8 mouse cellular contexts compared by ENCODE assay signal in the genomic region with DNA sequence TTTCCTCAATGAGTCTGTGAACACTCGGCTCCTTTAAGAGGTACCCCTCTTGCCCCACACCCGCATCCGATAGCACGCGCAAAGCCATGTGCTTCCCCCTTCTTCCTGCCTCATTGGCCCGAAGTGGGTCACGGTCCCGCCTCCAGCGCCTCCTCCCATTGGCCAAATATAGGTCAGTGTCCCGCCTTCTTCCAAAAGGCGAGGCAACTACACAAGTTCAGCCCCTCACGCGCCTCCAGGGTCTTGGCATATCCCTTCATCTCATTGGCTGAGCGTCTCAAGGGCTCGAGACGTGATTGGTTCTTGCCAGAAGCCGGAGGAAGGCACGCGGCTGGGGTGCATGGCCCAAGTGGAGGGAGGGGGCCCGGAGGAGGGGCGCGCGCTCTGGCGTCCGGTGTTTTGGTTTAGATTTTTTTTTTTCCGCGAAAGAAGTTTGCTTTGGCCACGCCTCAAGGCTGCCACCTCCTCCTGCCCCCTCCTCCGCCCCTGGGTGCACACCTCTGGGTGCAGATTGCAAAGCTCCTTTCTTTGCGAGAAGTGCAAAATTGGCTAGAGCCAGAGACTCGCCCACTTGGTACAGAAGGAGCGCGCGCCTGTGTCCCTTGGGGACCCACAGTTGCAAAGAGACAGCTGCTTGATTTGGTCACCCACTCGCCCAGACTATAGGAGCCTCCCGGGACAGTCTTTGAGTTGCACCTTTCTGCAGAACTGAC. TPM values are rescaled to one million over a fixed set of nuclear protein-coding genes. Genes with fewer than 3 reads are reported as not detected.
A peak's percentile ranks its signal among the peaks of the same experiment; 100 is the strongest.
DNase-seq lines count a peak whose midpoint lies in the region; ATAC-seq lines count a peak whose summit lies in the region.

Gene Dbp (plus strand): TSS at position 359 of the 713 bp plus-strand sequence.

- peak; percentile 97 for DNase-seq in MN1 (ENCODE audit: low spot score)
- peak; percentile 100 for DNase-seq in cerebellum, adult 9-11 months
- peak; percentile 100 for DNase-seq in frontal cortex, adult 2 months (ENCODE audit: extremely low spot score in 1 of 2, low spot score in 1 of 2)
- DNase-seq in hindbrain, embryonic 11.5 days (ENCODE audit: low spot score): peak; percentile 98
- peak; percentile 98 to 100 for DNase-seq in layer of hippocampus, postnatal 14 days (ENCODE audit: low spot score in 2 of 2)
- peak; percentile 98 for DNase-seq in lung, postnatal 14 days
- DNase-seq in retina, adult 2 months (ENCODE audit: low read depth, low spot score): peak; percentile 98
- peak; percentile 97 to 100 for DNase-seq in thymus, postnatal 36 days

- under 1% methylated on average over 35 of the region's 36 CpGs for WGBS in hindbrain, embryonic 11.5 days

- H3K4me3 ChIP-seq in hindbrain, embryonic 11.5 days (ENCODE audit: low read depth, low read length): peak within 1 kb of the TSS; percentile 54

- H3K27me3 ChIP-seq in hindbrain, embryonic 11.5 days (ENCODE audit: control insufficient read depth, insufficient read depth, low read length): peaks cover 7% of the 10 kb centered on the region

- peak within 1 kb of the TSS; percentile 81 for H3K27ac ChIP-seq in hindbrain, embryonic 11.5 days (ENCODE audit: low read depth, low read length)

- peak within 1 kb of the TSS; percentile 95 for H3K4me2 ChIP-seq in hindbrain, embryonic 11.5 days (replicated peaks; ENCODE audit: low read depth, low read length)

- H3K36me3 ChIP-seq in hindbrain, embryonic 11.5 days (ENCODE audit: control insufficient read depth, insufficient read depth, low read length): no peaks in the 10 kb centered on the region

- H3K9ac ChIP-seq in hindbrain, embryonic 11.5 days (ENCODE audit: low read depth, low read length): peak within 1 kb of the TSS; percentile 50; the same call in 1 of the 2 replicates

- peak; percentile 83 for ATAC-seq in hindbrain, embryonic 11.5 days (ENCODE audit: low FRiP score)

- H3K9me3 ChIP-seq in hindbrain, embryonic 11.5 days (ENCODE audit: control insufficient read depth, low read length): no peaks in the 10 kb centered on the region

- peaks cover 46% of the 10 kb centered on the region for H3K4me1 ChIP-seq in hindbrain, embryonic 11.5 days (replicated peaks; ENCODE audit: control insufficient read depth, insufficient read depth, low read length)

RNA-seq across cellular contexts. Expression of gene Dbp, which starts in this region (rescaled TPM):
- polyA plus RNA-seq in frontal cortex, adult 2 months (2012; rRNA removed): 208 and 221 TPM in 2 replicates
- 2.2 and 2.8 TPM in 2 replicates for polyA plus RNA-seq in hindbrain, embryonic 11.5 days (2014; fragmentation: Nextera tagmentation; extraction: Ambion mirVana)
- 10 to 100 TPM; 49.7 to 59.1 TPM for total RNA-seq in layer of hippocampus, postnatal 14 days (2021)

Comparison
In these comparisons a context has a peak if more than half of its experiments do, and no peak if none do; other contexts are left out.
1. Peak in every context shown above with its lines: DNase-seq, ATAC-seq, H3K4me3 ChIP-seq and H3K27ac ChIP-seq.
2. RNA of gene Dbp (polyA plus RNA-seq): 208 to 221 TPM in frontal cortex, adult 2 months; 2.2 to 2.8 TPM in hindbrain, embryonic 11.5 days; every median in the first group is over 10 times any median in the second.